Mouse (Mus musculus) testis, postnatal 14 days (tissue): Measurements from ENCODE around the gene Sema3b.
A peak's percentile ranks its signal among the peaks of the same experiment; 100 is the strongest.

ENCODE experiments used
- DNase-seq: peaks from one replicate; pipeline ENCODE4 v3.0.0; 2021; ENCODE audit warnings: low spot score

Sema3b gene

DNA sequence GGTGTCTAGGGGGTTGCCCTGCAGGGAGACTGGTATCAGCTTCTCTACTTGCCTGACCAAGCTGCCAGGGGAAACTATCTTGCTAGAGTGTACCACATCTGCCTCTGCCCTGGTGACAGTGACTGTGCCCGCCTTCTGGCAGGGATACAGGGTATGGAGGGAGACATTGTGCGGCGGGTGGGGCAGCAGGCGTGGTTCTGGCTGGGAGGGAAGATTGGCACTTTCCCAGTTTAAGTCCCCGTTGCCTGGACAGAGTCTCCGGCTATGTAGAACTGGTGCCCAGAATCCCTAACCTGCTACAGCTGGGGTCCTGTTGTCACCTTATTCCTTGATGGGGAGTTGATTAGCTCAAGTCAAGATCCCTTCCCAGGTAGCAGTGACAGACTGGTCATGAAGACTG is 23.4 kb upstream of the Sema3b start:
- peak; percentile 59 for DNase-seq

DNA sequence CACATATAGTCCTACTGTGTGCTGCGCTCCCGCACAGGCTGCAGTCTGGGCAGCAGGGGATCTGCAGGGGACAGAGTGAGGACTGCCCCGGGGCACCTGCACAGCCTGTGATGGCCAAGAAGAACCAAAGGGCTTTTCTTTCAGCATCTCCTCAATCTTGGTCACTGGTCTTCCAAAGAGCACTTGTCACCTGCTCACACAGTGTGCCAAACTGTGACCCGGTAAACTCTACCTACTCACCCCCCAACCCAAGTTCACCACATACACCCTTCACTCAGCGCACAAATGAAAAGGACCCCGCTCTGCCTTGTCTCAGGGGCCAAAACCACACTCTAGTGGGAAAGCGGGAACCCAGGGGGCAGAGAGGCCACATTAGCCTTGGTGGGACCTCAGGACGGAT is 22.8 kb upstream of the Sema3b start:
- no peak for DNase-seq

GRCm38 (mm10) chr9:107631311-107631826 is 22.3 kb upstream of the Sema3b start:
- no peak for DNase-seq

DNA sequence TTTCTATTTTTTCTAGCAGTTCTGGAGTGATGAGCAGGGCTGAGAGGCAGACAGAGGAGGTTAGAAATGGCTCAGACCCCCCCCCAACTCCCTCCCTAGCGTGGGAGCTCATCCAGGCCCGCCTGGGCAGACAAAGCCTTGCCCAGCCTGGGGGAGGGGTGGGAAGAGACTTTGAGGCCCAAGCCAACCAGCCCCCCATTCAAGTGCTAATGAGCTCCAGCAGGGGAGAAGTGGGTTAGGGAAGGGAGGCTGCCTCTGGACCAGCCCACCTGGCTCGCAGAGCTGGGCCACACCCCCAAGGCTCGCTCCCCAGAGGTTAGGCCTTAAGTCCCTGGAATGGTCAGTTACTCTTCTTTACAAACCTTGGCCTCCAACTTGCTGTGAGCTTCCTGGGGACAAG is 21.5 kb upstream of the Sema3b start:
- peak; percentile 58 for DNase-seq

GRCm38 (mm10) chr9:107629901-107630425 is 20.9 kb upstream of the Sema3b start:
- DNase-seq: no peak

DNA sequence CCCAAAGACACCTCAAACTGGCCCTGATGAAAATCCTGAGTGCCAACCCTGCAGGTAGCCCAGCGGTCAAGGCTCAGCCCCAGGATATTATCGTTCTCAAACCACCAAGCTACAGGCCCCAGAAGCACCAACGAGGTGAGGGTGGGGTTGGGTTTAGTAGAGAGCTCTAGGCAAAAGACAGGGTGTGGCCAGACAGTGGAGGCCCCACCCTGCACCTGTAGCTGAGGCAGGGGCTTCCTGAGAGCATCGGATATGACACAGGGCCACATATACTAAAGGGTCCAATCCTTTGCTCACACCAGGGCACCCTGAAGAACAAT is 20.3 kb upstream of the Sema3b start:
- DNase-seq: no peak

DNA sequence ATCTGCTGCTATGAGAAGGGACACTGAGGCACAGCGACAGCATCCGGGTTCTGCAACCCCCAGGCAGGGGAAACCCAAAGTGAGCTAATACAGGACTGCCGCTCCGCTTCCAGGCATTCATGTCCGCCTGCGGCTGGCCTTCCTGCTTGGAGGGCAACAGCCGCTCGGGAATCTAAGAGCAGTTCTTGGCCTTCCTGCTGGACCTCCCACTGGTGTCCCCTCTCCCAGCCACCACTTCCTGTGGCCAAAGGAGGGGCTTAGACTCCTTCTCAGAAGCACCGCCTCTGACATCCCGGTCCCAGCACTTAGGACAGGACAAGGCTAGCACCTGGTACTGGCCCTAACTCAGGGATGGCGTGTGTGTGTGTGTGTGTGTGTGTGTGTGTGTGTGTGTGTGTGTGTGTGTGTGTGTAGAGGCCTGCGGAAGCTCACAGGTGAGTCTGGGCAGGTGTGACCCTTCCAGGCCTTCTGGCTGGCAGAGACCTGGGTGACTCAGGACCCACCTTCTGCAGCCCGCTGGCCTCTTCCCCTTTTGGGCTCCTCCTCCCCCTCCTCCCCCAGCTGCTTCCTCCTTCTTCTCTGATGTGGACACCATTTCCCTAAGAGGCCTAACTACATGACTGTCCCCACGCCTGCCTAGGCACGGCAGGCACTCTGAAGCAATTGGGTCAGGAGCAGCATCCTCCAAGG is 19.8 kb upstream of the Sema3b start:
- DNase-seq: no peak

DNA sequence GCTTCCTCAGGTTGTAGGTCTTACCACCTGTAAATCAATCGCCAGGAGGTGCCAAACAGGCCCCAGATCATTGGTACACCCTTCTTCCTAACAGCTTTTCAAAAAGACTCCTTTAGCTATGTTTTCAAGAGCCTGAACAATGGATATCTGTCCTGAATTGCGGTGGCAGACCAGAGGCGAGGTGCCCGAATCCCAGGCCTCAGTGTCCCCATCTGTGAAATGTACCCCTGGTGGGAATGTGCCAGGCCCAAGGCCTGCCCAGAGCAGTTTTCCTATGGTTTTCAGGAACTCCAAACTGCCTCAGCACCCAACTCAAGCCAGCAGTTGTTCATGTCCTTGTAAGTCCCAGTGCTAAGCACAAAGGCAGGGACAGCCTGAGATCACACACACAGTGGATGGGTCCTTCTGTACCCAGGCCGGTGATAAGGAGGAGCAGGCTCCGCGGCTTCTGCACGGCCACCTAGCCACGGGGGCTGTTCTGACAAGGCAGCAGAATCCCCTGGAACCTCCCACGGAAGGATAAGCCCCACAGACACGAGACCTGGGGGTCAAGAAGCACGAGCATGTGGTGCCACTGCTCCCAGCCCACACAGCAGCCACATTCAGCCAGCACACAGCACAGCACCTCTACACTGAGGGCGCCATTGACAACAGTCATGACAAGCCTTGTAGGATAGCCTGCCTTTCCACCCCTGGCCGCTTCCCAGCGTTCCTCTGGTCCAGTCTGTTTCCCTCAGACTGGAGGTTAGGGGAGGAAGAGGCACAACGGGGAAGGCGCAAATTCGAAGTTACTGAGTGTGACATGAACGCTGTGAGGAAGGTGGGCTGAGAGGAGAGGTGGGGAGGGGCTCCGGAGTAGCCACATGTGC is 18.6 kb upstream of the Sema3b start:
- DNase-seq: peak; percentile 64

- peak; percentile 63 for DNase-seq
Observed at GRCm38 (mm10) chr9:107626844-107627277, 17.8 kb upstream of the Sema3b start.

- DNase-seq: no peak
Observed at GRCm38 (mm10) chr9:107626158-107626843, 17.3 kb upstream of the Sema3b start.

DNA sequence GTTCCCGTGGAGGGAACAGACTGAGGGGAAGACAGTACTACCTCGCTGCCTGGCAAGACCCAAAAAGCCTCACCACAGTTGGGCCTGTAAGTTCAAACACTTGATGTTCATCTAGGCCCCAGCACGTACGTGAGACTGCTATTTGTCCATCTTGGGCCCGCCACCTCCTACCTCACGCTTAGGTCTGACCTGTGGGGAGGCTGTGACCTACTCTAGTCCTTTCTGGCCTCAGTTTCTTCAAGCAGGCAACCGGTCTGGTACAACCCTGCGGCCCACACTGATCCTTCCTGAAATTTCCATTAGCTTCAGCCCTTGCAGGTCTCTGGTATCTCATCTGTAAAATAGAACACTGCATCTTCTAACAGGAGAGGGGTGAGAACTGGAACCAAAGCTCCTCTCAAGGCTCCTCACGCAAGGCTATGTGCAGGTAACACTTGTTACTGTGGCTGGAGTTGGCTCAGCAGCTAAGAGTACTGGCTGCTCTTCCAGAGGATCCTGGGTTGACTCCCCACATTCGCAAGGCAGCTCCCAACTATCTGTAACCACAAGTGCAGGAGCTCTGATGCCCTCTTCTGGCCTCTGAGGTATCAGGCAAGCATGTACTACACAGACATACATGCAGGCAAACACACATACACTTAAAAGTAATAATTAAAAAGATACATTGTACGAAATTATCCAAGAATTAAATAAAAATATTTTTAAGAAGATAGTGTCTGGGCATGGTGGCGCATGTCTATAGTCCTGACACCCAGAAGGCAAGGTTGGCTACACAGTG is 16.5 kb upstream of the Sema3b start:
- no peak for DNase-seq

- no peak for DNase-seq
Observed at GRCm38 (mm10) chr9:107624951-107625350, 15.9 kb upstream of the Sema3b start.

DNA sequence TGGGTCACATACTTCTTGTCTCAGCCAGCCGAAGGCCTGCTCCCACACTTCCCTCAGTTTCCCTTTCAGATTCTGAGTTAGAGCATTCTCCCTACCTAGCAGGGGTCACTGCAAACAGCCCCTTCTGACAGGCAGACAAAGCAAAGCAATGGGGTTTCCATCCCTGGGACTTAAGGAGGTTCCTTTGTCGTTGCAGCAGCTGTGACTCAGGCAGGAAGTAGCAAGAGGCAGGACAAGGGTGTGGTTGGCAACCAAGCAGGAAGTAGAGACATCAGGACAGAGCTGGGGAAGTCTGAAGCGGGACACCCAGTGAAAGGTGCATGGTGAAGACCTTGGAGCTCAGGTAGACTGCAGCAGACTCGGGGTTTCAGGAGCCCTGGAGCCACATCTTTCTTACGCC is 15.5 kb upstream of the Sema3b start:
- DNase-seq: no peak

DNA sequence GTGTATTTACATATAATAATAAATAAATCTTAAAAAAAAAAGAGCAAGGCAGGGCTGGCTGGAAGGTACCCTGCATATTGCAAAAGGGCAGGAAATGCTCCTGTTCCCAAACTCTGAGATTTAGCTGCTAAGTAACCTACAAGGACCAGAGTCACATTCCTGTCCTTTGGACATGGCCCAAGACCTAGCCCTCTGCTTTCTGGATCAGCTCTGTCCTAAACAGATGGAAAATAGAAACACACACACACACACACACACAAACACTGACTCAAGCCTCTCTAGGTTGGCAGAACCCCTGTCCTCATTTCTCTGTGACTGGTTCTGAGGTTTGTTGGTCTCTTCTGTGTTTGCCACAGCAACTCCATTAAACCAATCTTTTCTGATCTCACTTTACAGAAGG is 11.9 kb upstream of the Sema3b start:
- no peak for DNase-seq

GRCm38 (mm10) chr9:107619546-107619879 is 10.5 kb upstream of the Sema3b start:
- DNase-seq: no peak

- DNase-seq: no peak
Observed at GRCm38 (mm10) chr9:107618778-107619545, 9.9 kb upstream of the Sema3b start.

- DNase-seq: no peak
Observed at GRCm38 (mm10) chr9:107618098-107618497, 9.1 kb upstream of the Sema3b start.

GRCm38 (mm10) chr9:107617461-107617860 is 8.4 kb upstream of the Sema3b start:
- no peak for DNase-seq

DNA sequence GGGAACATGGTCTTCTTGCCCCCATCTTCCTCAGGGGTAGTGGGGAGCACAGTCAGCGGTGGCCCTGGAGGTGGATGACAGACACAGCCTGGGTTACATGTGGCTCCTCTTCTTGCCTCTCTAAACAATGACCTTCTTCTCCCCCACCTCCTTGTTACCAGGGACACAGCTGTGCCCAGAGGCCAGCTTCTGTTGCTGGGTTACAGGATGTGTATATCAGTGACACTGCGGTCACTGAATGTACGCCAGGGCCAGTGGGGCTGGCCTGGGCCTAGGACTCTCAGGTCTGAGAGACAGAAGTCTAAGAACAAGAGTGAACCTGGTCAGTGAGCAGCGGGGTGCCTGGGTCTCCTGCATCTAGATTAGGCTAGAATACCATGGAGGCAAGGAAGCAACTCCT is 6.0 kb upstream of the Sema3b start:
- no peak for DNase-seq

DNA sequence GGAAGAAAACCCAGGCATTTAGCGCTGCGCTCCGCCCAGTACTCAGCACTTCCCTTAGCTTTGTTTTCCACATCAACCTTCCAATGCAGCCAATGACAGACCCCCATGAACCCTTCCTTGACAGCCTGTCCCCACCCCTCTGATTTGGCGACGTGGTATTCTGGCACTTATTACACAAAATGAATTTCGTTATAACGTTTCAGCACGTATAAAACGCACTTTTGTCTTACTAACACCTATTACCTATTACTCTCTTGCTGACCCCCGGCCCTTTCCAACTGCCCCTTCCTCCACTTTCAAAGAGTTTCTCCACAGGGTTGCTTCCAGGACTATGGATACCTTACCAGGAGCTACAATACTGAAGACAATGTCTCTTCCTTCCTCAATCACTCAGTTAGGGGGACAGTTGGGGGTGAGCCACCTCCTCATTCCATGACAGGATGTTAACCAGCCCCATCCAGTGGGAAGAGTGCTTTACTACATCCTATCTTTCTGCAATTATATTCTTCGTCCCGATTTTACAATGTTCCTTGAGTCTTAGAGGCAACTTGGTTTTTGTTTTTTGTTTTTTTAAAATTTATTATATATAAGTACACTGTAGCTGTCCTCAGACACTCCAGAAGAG is 4.0 kb upstream of the Sema3b start:
- DNase-seq: no peak
